Mouse (Mus musculus) limb, embryonic 10.5 days (tissue): ENCODE measurements around the gene Syt1. TPM values are rescaled to one million over a fixed set of nuclear protein-coding genes. Genes with fewer than 3 reads are reported as not detected.

Experiments used
- DNase-seq: peaks from one replicate; pipeline ENCODE4 v3.0.0-alpha.2; 2017; ENCODE audit warnings: low spot score
- H3K27ac ChIP-seq: fragments of 300-500 bp; sonication (generic); 2 replicates; pipeline ENCODE4 v1.5.1; 2016; ENCODE audit warnings: mild to moderate bottlenecking
- H3K27me3 ChIP-seq: fragments of 300-500 bp; sonication (generic); 2 replicates; pipeline ENCODE4 v1.6.1; 2016; ENCODE audit warnings: low read depth, mild to moderate bottlenecking; ENCODE audit not compliant: poor library complexity, severe bottlenecking
- H3K36me3 ChIP-seq: fragments of 300-500 bp; sonication (generic); 2 replicates; pipeline ENCODE4 v1.6.1; 2016; ENCODE audit warnings: mild to moderate bottlenecking, moderate library complexity
- H3K4me1 ChIP-seq: fragments of 300-500 bp; sonication (generic); 2 replicates; pipeline ENCODE4 v1.6.1; 2016
- H3K4me3 ChIP-seq: fragments of 300-500 bp; sonication (generic); 2 replicates; pipeline ENCODE4 v1.5.1; 2016; ENCODE audit warnings: mild to moderate bottlenecking, moderate library complexity
- H3K9me3 ChIP-seq: fragments of 300-500 bp; sonication (generic); replicated peaks from 2 replicates; pipeline ENCODE4 v1.6.1; 2016; ENCODE audit warnings: mild to moderate bottlenecking
- WGBS: fragments of 180-500 bp; shearing (Covaris S2); methylation state at CpG from one replicate; pipeline ENCODE4 v1.1.7; 2016; 5-methylcytosine and 5-hydroxymethylcytosine counted together
- polyA plus RNA-seq: library from polyadenylated mRNA; unstranded; fragments of >200 nt; fragmentation: Nextera tagmentation; extraction: Ambion mirVana; gene quantifications from 2 replicates; pipeline ENCODE4 v1.2.1, GENCODE M21; 2016

Syt1 gene
- polyA plus RNA-seq, 1 experiment from 2014 or later = 0.13 TPM

DNA sequence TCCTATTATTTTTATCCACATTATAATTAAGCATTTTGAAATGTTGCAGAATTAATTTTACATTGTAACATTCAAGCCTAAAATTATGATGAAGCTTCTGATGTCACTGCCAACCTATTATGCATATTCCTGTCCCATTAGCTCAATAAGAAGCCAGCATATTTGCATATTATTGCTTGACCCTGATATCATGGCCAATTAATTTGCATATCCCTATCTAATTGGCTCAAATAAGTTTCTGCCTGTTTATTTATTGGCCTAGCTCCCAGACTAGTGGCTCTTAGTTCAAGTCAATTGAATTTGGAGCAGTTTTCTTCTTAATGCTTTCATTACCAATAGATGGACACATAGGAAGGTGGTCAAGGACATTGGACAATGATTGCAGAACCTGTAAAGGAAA is 433.2 kb downstream of the Syt1 start:
- Histone ChIP-seq H3K27ac (no peak overlapping the region), H3K4me3 (no peak overlapping the region), H3K27me3 (no peaks in the 10 kb centered on the region), H3K4me1 (no peaks in the 10 kb centered on the region), H3K9me3 (no peaks in the 10 kb centered on the region), H3K36me3 (no peaks in the 10 kb centered on the region)
- no peak for DNase-seq

DNA sequence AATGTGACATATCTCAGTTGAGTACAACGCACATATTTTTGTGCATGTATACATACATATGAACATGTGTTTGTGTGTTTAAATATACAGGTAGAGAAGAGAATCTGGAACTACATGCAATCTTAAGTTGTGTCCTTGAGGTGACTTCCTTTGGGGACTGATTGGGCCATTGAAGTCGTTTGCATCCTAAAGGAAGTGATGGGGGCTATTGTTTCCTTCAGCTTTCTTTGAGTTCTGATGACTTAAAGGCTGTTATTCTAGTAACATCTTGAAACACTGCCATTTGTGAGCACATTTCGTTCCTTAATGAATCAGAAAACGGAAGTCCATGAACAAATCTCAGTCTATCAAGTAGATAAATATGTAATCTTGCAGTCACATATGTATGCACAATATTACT is 438.0 kb downstream of the Syt1 start:
- H3K27me3 ChIP-seq = no peaks in the 10 kb centered on the region
- H3K4me1 ChIP-seq = peaks cover 7% of the 10 kb centered on the region
- no peaks in the 10 kb centered on the region for H3K9me3 ChIP-seq
- no peak for DNase-seq
- no peak overlapping the region for H3K4me3 ChIP-seq
- no peak overlapping the region for H3K27ac ChIP-seq
- 81% methylated on average over 4 of the region's 4 CpGs for WGBS
- no peaks in the 10 kb centered on the region for H3K36me3 ChIP-seq

DNA sequence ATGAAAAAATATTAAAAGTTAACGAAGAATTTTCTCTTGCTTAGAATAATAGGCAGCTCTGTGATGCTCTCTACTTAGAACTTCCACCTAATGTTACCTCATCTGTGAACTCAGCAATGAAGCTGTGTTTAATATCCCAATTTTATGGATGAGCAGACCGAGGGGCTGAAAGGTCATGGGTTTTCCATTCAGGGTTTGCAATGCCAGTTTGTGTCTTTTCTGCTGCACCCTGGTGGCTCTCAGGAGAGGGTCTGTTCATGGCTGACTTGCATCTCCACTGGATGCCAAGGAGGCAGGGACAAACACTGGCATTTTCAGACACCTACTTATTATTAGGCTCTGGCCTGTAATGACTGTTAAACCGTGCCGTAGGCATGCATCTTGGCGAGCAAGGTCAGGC is 439.7 kb downstream of the Syt1 start:
- no peaks in the 10 kb centered on the region for H3K27me3 ChIP-seq
- peaks cover 7% of the 10 kb centered on the region for H3K4me1 ChIP-seq
- H3K27ac ChIP-seq = no peak overlapping the region
- no peaks in the 10 kb centered on the region for H3K36me3 ChIP-seq
- WGBS = 88% methylated on average over 5 of the region's 5 CpGs
- H3K4me3 ChIP-seq = no peak overlapping the region
- no peaks in the 10 kb centered on the region for H3K9me3 ChIP-seq
- no peak for DNase-seq

DNA sequence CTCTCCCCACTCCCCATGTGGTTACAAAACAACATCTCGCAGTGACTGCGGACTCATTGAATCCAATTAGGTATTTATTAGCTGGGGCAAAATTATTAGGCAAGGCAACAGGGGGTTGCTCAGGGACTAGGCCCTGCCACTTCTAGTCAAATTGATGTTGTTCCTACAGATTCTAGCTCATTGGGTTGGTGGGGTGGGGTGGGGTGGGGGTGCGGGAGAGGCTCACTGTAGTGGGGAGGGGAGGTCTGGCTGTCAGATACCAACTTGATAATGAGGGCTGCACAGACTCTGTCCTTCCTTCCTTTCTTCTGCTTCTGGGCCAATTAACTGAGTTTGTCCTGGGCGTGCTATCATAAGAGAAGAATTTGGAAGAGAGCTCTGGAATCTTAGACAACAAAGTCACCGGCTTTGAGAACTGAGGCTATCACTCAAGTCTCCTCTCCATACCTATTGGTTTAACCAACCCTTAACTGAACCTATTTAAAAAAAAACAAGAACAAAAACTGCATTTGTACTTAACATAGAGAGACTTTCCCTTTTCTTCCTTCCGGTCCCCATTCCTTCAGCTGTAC is 441.1 kb downstream of the Syt1 start:
- Histone ChIP-seq H3K4me1 (peaks cover 7% of the 10 kb centered on the region), H3K9me3 (no peaks in the 10 kb centered on the region), H3K4me3 (no peak overlapping the region), H3K27me3 (no peaks in the 10 kb centered on the region), H3K27ac (no peak overlapping the region), H3K36me3 (no peaks in the 10 kb centered on the region)
- 83% methylated on average over 6 of the region's 6 CpGs for WGBS
- DNase-seq = no peak

DNA sequence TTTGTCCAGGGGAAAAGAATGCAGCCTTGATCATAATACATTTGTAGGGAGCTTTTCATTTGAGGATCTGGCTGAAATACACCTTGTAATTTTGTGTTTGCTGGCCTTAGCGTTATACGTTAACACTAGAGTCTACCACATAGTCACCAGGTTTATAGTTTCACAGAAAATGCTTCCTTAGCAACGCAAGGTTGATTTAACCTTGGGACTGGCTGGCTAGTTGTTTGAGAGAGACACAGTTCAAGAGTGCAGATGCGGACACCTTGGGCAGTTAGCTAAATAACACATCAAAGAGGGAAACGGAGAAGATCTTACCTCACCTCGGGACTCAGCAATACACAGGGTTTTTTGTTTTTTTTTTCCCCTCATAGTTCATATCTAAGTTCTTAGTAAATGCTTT is 441.9 kb downstream of the Syt1 start:
- 75% methylated on average over 6 of the region's 6 CpGs for WGBS
- no peaks in the 10 kb centered on the region for H3K9me3 ChIP-seq
- H3K27me3 ChIP-seq = no peaks in the 10 kb centered on the region
- no peak overlapping the region for H3K4me3 ChIP-seq
- no peak for DNase-seq
- H3K4me1 ChIP-seq = peaks cover 7% of the 10 kb centered on the region
- no peaks in the 10 kb centered on the region for H3K36me3 ChIP-seq
- H3K27ac ChIP-seq = no peak overlapping the region

DNA sequence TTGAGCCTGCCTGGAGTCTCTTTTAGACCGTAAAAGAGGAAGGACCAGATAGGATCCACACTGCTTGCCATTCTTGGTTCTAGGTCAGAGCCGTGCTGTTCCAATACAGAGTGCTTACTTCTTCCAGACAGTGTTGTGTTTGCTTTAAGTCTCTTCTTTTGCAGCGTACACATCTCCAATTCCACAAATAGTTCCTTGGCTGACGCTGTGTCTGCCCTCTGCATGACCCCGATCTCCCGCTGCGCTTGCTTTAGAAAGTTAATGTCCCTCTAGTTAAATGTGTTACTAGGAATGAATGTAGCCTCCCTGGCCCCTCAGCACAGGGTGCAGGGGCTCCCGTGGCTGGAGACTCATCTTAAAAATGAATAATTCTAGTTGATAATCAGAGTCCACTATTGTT is 442.6 kb downstream of the Syt1 start:
- Histone ChIP-seq H3K27me3 (no peaks in the 10 kb centered on the region), H3K36me3 (no peaks in the 10 kb centered on the region), H3K4me3 (no peak overlapping the region), H3K9me3 (no peaks in the 10 kb centered on the region), H3K27ac (no peak overlapping the region), H3K4me1 (peaks cover 7% of the 10 kb centered on the region)
- 14% methylated on average over 8 of the region's 8 CpGs for WGBS
- peak; percentile 39 for DNase-seq

DNA sequence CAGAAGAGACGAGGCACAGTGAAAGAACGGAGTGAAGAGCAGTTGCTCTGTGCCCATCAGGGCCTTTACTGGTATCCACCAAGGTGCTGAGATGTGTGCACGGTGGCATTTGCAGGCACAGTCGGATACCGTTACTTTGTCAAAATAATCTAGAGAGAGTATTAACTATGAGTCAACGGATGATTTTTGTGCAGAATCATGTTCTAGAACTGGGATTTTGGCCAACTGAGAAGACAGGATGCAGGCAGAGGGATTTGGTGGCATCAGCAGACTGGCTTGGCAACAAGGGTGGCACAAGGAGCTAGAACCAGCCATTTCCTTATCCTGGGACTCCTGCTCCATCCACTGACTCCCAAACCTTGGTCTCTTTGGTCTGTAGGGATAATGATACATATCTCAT is 443.3 kb downstream of the Syt1 start:
- H3K9me3 ChIP-seq = no peaks in the 10 kb centered on the region
- no peak overlapping the region for H3K27ac ChIP-seq
- no peaks in the 10 kb centered on the region for H3K27me3 ChIP-seq
- DNase-seq = no peak
- no peak overlapping the region for H3K4me3 ChIP-seq
- WGBS = 97% methylated on average over 6 of the region's 6 CpGs
- H3K4me1 ChIP-seq = peaks cover 7% of the 10 kb centered on the region
- no peaks in the 10 kb centered on the region for H3K36me3 ChIP-seq

DNA sequence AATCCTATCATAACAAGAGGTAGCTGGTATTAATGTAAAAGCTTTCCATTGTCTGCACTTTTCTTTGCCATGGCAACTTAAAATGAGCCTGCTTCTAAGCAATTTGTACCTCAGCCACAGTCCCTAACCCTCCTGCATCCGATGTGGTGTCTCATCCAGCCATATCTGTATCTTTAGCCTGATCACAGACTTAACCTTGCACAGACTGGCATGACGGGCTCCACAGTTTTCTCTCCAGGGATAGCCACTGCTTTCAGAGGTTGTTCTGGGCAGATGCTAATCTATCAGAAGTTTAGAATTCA is 451.2 kb downstream of the Syt1 start:
- H3K27ac ChIP-seq = no peak overlapping the region
- no peaks in the 10 kb centered on the region for H3K36me3 ChIP-seq
- DNase-seq = no peak
- 80% methylated on average over 2 of the region's 2 CpGs for WGBS
- H3K4me3 ChIP-seq = no peak overlapping the region
- no peaks in the 10 kb centered on the region for H3K9me3 ChIP-seq
- H3K27me3 ChIP-seq = no peaks in the 10 kb centered on the region
- H3K4me1 ChIP-seq = no peaks in the 10 kb centered on the region

DNA sequence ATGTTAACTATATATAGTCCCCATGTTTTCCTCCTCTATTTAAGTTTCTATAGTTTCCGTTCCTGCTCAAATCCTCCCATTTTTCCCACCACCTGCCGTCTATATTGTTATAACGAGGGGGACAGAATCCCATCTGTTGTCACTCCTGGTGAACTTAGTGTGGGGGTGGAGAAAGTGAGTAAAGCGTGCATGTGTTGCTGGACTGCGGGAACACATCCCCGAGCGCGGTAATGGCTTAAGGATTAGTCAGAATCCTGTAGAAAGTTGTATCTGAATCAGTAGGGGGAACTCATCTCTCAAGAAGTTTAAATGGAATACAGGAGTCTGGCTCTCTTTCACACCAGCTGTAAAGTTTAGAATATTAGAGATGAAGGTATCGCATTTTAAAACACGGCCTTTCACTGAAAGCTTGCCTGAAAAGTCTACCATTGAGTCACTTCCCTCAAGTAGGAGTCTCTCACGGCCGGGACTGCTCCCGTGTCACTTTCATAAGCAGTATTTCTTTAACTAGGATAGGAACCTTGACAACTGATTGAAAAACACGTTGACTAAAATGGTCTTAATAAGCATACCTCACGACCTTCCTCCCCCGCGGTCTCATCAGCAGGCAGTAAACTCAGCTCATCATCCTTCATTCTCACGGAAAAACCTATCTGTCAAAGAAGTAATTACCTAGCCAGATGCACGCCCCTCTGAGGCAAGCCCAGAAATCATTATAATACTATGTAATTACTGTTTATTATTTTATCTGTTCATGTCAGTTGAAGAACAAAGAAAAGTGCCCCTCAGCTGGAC is 451.8 kb downstream of the Syt1 start:
- Histone ChIP-seq H3K9me3 (no peaks in the 10 kb centered on the region), H3K27ac (no peak overlapping the region), H3K36me3 (no peaks in the 10 kb centered on the region), H3K27me3 (no peaks in the 10 kb centered on the region), H3K4me1 (no peaks in the 10 kb centered on the region), H3K4me3 (no peak overlapping the region)
- no peak for DNase-seq
- WGBS = 76% methylated on average over 19 of the region's 19 CpGs

DNA sequence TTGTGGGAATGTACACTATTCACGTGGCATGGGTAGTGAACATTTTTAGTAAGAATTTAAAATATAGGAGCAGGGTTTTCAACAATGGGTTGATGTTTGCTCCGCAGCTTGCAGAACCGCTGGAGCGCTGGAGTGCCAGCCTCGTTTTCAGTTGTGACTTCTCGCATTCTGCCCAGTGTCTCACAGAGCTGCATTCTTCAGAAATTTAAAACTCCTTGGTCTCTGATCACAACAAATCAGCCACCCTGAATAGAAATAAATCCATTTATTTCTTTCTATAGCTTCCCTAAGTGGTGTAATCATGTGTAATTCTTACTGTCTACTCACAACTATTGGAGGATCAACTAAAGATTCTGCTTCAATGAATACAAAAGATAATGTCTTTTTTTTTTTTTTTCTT is 458.2 kb downstream of the Syt1 start:
- no peak for DNase-seq
- WGBS = 94% methylated on average over 6 of the region's 6 CpGs

DNA sequence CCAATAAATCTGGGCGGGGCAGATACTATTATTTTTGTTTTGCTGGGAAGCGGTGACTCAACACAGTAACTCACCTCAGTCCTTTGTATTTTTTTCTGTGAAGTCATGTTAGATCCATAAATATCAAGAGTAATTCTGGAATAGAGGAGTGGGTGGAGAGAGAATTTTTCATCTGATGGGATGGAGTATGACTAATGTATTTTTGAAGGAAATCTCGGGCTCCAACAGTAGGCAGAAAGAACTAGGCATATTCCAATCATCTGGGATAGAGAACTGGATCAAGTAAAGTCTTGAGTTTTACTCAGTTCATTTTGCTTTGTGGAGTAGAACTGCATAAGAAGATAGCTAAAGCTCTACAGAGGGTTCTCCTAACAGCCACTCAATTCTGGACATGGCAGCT is 465.1 kb downstream of the Syt1 start:
- 93% methylated on average over 3 of the region's 3 CpGs for WGBS
- H3K4me3 ChIP-seq = no peak overlapping the region

More for the DNA sequence above, 458.2 kb downstream of the Syt1 start:
- Histone ChIP-seq H3K36me3 (no peaks in the 10 kb centered on the region), H3K4me1 (no peaks in the 10 kb centered on the region), H3K27ac (no peak overlapping the region), H3K27me3 (no peaks in the 10 kb centered on the region), H3K4me3 (no peak overlapping the region), H3K9me3 (no peaks in the 10 kb centered on the region)

DNA sequence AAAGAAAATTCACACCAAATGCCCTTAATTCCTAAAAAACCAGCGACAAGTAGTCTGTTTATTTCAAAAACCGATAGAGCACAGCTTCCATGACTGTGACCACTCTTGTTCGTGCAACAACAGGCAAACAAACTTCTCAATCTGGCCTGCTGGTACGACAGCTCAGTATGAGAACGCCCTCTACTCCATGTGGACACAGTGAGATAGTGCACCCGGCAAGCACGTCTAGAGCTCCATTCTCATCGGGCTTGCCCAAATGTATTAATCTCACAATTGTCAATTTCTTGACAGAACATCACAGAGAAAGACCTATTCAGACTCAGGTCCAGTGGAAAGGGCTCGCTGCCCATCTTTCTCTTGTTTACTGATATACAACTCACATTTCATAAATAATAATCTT is 469.2 kb downstream of the Syt1 start:
- no peaks in the 10 kb centered on the region for H3K9me3 ChIP-seq
- no peak overlapping the region for H3K27ac ChIP-seq

More for the DNA sequence above, 465.1 kb downstream of the Syt1 start:
- Histone ChIP-seq H3K36me3 (no peaks in the 10 kb centered on the region), H3K27me3 (no peaks in the 10 kb centered on the region), H3K27ac (no peak overlapping the region), H3K4me1 (no peaks in the 10 kb centered on the region), H3K9me3 (no peaks in the 10 kb centered on the region)
- no peak for DNase-seq

DNA sequence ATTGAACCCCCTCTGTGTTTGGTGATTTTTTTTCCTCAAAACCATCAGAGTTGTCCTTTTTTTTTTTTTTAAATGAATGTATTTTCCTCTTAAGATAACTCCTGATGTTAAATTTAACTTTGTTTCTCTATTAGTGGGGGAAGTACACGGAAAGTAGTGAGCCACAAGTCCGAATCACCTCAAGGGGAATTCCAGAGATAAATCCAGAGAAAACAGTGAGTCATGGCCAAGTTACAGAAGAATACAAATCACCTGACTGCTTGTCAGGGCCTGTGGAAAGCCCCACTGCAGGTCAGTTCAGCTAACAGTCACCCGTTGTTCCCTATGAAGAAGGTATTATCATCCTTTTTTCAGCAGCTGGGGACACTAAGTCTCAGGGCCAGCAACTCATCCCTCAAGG is 472.2 kb downstream of the Syt1 start:
- DNase-seq = no peak
- Histone ChIP-seq H3K36me3 (no peaks in the 10 kb centered on the region), H3K27ac (no peak overlapping the region), H3K4me3 (no peak overlapping the region), H3K27me3 (no peaks in the 10 kb centered on the region), H3K9me3 (no peaks in the 10 kb centered on the region), H3K4me1 (no peaks in the 10 kb centered on the region)
- 89% methylated on average over 3 of the region's 3 CpGs for WGBS

More for the DNA sequence above, 469.2 kb downstream of the Syt1 start:
- WGBS = 81% methylated on average over 9 of the region's 9 CpGs
- H3K36me3 ChIP-seq = no peaks in the 10 kb centered on the region
- H3K4me3 ChIP-seq = no peak overlapping the region
- no peaks in the 10 kb centered on the region for H3K4me1 ChIP-seq
- H3K27me3 ChIP-seq = no peaks in the 10 kb centered on the region
- no peak for DNase-seq

DNA sequence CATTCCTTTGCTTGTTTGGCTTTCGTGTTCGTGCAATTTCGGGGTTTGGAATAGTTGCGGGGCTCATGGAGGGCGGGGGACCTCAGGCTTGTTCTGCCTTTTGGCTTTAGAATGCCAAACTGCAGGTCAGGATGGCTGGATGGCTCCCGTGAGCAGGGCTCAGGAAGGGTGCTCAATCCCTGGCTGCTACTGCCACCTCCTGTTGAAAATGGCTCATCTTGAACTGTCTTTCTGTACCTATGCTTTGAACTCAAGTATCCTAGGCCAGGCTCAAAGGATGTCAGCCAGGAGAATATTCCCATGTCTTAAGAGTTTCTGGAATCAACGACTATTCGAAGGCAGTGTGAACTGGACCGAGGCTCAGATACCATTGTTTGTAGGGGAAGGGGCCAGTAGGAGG is 473.1 kb downstream of the Syt1 start:
- H3K4me3 ChIP-seq = no peak overlapping the region
- no peaks in the 10 kb centered on the region for H3K36me3 ChIP-seq
- no peaks in the 10 kb centered on the region for H3K4me1 ChIP-seq
- no peaks in the 10 kb centered on the region for H3K27me3 ChIP-seq
- 62% methylated on average over 9 of the region's 9 CpGs for WGBS
- no peak overlapping the region for H3K27ac ChIP-seq
- no peak for DNase-seq
- H3K9me3 ChIP-seq = no peaks in the 10 kb centered on the region
